Mouse (Mus musculus) fat pad, adult 2 months (tissue): ENCODE measurements around the gene Abcc5.

Source experiments
- DNase-seq: peaks from one replicate; pipeline ENCODE4 v3.0.0-alpha.2; 2011; ENCODE audit warnings: low read depth, low spot score; ENCODE audit errors: extremely low read depth

The Abcc5 gene

GRCm38 (mm10) chr16:20424226-20424663 lies 1.9 kb downstream of the Abcc5 start:
- DNase-seq = no peak

- DNase-seq = no peak
Measured at GRCm38 (mm10) chr16:20422938-20423730, 3.1 kb downstream of the Abcc5 start.

GRCm38 (mm10) chr16:20418054-20418453 lies 8.1 kb downstream of the Abcc5 start:
- no peak for DNase-seq

- DNase-seq = no peak
Measured at GRCm38 (mm10) chr16:20416262-20416661, 9.9 kb downstream of the Abcc5 start.

- no peak for DNase-seq
Measured at GRCm38 (mm10) chr16:20415804-20416203, 10.4 kb downstream of the Abcc5 start.

DNA sequence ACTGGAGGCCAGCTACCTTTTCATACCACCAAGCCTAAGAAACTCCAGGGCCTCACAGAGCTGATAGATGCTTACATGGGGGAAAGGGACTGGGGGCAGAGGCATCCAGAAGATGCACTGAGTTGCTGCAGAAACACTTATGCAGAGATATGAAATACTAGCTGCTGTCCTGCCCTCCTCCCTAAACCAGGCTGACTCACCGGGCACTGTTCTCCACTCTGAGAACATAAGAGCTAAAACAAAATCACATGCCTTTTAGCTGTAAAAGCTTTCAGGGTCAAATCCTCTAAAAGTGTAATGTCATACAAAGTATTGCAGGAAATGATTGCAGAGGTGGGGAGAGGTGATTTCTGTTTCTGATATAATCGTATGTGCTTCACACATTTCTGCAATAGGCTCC lies 11.0 kb downstream of the Abcc5 start:
- no peak for DNase-seq

DNA sequence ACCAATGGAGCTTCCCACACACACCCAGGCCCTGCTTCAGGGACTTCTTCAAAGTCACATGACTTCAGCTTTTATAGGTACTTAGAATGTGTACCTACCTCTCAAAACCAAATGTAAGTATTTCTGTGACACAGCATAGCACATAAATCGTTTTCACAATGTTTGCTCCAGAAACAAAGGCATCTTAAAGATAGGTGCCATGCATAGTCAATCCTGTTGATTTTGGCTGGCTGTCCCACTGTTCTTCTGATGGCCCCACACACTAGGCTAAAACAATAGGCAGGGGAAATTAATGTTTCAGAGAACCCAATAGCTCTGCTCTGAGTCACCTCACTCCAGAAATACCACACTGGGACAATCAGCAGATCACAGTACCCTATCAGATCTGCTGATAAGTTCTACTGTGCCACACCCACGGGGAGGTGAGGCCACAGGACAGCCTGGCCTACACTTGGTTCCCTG lies 12.3 kb downstream of the Abcc5 start:
- peak; percentile 21 for DNase-seq

- DNase-seq = no peak
Measured at GRCm38 (mm10) chr16:20411958-20412570, 14.1 kb downstream of the Abcc5 start.

GRCm38 (mm10) chr16:20405335-20405734 lies 20.9 kb downstream of the Abcc5 start:
- no peak for DNase-seq

DNA sequence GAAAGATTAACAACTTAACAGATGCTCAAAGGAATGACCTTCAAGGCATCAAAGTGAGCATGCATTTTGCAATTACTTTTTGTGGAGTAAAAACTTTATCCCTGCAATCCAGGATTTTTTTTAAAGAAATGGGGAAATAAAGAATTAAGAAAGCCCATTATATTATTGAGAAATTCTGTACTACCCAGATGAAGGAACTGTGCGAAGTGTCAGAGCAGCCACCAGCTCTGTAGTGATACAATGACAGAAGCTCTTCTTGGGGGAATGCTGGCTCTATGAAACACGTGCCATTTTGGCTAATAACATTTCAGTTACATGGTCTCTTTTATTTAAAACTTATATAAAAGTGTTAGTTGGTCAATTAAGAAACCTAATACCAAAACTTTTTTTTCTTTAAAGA lies 22.9 kb downstream of the Abcc5 start:
- DNase-seq = no peak

DNA sequence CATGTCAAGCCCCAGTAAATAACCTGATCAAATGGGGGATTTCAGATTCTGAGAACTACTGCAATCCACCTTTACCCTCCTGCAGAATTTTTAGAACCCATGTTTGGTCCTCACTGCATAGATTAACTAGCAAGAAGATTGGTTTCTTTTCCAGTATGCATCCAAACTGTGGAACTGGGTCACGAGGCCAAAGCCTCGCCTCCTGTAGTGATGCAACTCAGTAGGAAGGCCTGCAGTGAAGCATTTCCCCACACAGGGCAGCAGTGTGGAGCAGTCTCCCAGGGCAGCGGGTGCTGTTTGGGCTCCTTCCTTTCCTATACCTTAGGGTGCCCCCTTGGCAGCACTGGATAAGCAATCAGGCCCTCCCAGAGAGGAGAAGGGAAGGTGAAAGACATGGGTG lies 24.6 kb downstream of the Abcc5 start:
- no peak for DNase-seq

- no peak for DNase-seq
Measured at GRCm38 (mm10) chr16:20400707-20401591, 25.2 kb downstream of the Abcc5 start.

GRCm38 (mm10) chr16:20396851-20397250 lies 29.3 kb downstream of the Abcc5 start:
- DNase-seq = no peak

DNA sequence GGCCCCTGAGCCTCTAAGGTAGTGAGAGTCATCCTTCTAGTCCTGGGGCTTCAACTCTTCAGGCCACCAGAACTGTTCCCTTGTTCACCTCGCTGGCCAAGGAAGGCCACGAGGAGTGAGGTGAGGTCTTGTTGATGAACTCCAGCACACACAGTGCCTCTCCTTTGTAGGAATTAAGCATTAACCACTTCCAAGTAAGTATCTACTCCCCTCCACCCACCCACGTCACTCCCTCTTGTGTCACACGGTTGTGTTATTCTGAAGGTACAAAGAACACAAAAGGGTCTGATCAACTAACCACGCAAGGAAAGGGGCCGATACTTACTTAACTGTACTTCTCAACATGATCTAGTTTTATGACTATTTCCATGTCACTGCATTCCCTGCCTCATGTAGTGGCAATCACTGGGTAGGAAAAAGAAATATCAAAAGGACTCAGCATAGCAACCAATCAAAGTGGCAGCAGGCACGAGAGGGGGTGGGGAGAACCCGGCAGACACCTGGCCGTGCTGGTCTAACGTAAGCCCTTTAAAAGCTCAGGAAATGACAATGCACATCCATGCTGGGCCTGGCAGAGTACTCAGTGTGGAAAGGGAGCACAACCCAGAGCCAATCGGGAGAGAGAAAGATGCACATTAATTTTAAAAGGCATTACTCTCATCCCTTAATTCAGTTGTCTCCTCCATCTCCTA lies 30.8 kb downstream of the Abcc5 start:
- DNase-seq = no peak

- no peak for DNase-seq
Measured at GRCm38 (mm10) chr16:20391753-20392152, 34.4 kb downstream of the Abcc5 start.

- no peak for DNase-seq
Measured at GRCm38 (mm10) chr16:20390233-20390632, 36.0 kb downstream of the Abcc5 start.

GRCm38 (mm10) chr16:20381031-20381430 lies 45.2 kb downstream of the Abcc5 start:
- DNase-seq = no peak

DNA sequence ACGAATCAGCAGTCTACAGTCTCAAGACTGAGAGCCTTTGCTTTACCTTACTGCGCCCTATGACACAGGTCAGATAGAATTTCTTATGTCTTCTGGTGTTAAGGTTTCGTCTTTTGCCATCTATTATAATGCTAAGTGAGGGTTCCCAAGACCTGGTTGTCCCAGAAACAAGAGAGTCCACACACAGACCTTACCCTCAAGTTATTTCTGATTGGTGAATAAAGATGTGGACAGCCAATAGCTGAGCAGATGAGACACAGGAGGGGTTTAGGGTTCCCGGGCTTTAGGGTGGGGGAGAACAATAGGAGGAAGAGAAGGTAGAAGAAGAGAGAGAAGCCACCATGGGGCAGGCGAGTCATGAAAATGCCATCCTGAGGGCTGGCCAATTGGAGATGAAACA lies 50.9 kb downstream of the Abcc5 start:
- DNase-seq = no peak

DNA sequence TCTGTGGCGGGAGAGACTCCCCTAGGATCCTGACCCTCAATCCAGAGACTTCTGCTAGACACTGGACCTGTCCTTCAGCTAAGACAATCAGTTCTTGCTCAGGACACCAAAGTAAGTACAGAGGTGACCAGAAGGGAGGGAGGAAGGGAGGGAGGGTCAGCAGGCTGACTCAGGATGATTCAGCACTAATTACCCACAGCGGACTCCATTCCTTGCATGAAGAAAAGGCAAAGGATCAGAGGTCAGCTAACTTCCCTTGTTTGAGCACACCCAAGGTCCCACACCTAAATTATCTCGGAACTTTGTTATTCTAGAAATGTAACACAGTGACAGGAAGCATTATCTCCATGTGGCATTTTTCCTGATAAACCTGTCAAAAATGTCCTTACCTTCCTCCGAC lies 54.5 kb downstream of the Abcc5 start:
- DNase-seq = no peak

GRCm38 (mm10) chr16:20368221-20368620 lies 58.0 kb downstream of the Abcc5 start:
- DNase-seq = no peak

DNA sequence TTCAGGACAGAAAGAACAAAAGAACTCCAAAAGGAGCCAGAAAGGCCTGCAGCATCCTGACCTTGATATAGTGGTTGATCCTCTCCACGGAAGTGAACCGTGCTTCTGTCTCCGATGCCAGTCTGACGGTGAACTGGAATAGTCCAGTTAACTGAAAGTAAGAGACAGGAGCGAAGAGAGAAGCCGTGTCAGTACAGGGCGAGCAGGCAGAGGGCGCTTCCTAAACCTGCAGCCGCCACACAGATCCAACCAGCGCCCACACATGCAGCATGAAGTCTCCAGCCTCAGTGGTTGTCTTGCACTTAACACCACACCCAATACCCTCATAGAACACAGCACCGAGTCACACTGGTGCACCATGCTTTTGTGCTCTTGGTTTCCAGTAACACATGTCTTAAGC lies 64.1 kb downstream of the Abcc5 start:
- no peak for DNase-seq
